Mouse (Mus musculus) midbrain, embryonic 10.5 days (tissue): ENCODE results near the gene Chd6. TPM values are rescaled to one million over a fixed set of nuclear protein-coding genes. Genes with fewer than 3 reads are reported as not detected.
"Not testable (repeated sequence)": the region's sequence is repeated elsewhere in the genome, so short reads cannot be mapped to it uniquely, and the experiment has no call there.

Source experiments
- DNase-seq: peaks from one replicate; pipeline ENCODE4 v3.0.0-alpha.2; 2017; ENCODE audit warnings: low spot score
- H3K27ac ChIP-seq: fragments of 300-500 bp; sonication (generic); replicated peaks from 2 replicates; pipeline ENCODE4 v1.5.1; 2016; ENCODE audit warnings: mild to moderate bottlenecking
- H3K27me3 ChIP-seq: fragments of 300-500 bp; sonication (generic); 2 replicates; pipeline ENCODE4 v1.6.1; 2016; ENCODE audit warnings: low read depth, mild to moderate bottlenecking; ENCODE audit not compliant: poor library complexity, severe bottlenecking
- H3K36me3 ChIP-seq: fragments of 300-500 bp; sonication (generic); 2 replicates; pipeline ENCODE4 v1.6.1; 2016; ENCODE audit warnings: mild to moderate bottlenecking, moderate library complexity
- H3K4me1 ChIP-seq: fragments of 300-500 bp; sonication (generic); 2 replicates; pipeline ENCODE4 v1.6.1; 2016
- H3K4me3 ChIP-seq: fragments of 300-500 bp; sonication (generic); 2 replicates; pipeline ENCODE4 v1.5.1; 2016; ENCODE audit warnings: mild to moderate bottlenecking, moderate library complexity
- H3K9me3 ChIP-seq: fragments of 300-500 bp; sonication (generic); replicated peaks from 2 replicates; pipeline ENCODE4 v1.6.1; 2016; ENCODE audit warnings: mild to moderate bottlenecking
- WGBS: fragments of 180-500 bp; shearing (Covaris S2); methylation state at CpG from one replicate; pipeline ENCODE4 v1.1.7; 2016; 5-methylcytosine and 5-hydroxymethylcytosine counted together
- polyA plus RNA-seq: library from polyadenylated mRNA; unstranded; fragments of >200 nt; fragmentation: Nextera tagmentation; extraction: Ambion mirVana; gene quantifications from 2 replicates; pipeline ENCODE4 v1.2.1, GENCODE M21; 2016

The Chd6 gene
- polyA plus RNA-seq, 1 experiment from 2014 or later: 22.8 TPM

DNA sequence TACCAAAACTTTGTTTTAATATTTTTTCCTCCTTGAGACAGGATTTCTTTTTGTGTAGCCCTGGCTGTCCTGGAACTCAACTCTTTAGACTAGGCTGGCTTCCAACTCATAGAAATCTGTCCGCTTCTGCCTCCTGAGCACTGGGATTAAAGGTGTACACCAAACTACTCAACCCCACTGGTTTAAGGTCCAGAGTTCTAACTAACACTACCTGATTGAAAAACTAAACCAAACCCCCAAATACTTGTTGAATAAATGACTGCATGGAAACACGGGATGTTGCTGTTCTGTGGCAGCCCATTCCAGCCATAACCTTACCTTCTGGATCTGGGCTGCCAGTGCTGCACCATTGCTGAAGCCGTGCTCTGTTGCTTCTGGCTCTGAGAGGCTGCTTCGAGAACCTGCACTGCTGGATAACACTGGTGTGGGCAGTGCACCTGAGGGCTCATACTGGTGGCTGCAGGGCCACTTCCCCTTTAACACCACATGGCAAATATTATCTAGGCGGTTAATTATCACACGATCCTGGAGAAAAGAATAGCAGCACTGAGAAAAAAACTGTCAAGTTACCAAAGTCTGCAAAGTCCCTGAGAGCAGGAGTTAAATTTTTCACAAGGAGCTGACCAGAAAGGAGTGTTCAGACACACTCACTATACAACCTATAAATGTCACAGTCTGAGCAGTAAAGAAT is 147.8 kb downstream of the Chd6 start:
- H3K4me1 ChIP-seq: no peaks in the 10 kb centered on the region
- peaks cover 96% of the 10 kb centered on the region for H3K36me3 ChIP-seq
- no peaks in the 10 kb centered on the region for H3K27me3 ChIP-seq
- DNase-seq: no peak
- H3K4me3 ChIP-seq: no peak overlapping the region
- no peaks in the 10 kb centered on the region for H3K9me3 ChIP-seq
- no peak overlapping the region for H3K27ac ChIP-seq
- WGBS: 95% methylated on average over 6 of the region's 6 CpGs

DNA sequence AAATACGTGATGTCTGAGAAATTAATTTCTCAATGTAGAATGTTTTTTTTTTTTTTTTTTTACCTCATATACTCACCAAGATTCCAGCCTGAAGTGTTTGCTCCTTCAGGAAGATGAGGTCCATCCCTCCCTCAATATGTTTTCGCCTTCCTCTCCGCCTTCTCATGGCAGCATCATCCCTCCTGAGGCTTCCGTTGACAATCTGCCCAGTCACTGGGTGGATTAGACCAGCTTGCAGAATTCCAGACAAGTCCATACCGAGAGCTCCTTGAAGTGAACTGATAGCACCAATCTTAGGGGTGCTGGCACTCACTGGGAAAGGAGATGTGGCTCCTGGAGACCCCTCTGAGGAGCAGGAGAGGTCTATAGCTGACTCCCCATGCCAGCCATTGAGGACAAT is 149.0 kb downstream of the Chd6 start:
- Histone ChIP-seq H3K9me3 (no peaks in the 10 kb centered on the region), H3K36me3 (peaks cover 96% of the 10 kb centered on the region), H3K4me1 (no peaks in the 10 kb centered on the region), H3K27ac (no peak overlapping the region), H3K27me3 (no peaks in the 10 kb centered on the region), H3K4me3 (no peak overlapping the region)
- DNase-seq: no peak
- WGBS: 94% methylated on average over 5 of the region's 5 CpGs

DNA sequence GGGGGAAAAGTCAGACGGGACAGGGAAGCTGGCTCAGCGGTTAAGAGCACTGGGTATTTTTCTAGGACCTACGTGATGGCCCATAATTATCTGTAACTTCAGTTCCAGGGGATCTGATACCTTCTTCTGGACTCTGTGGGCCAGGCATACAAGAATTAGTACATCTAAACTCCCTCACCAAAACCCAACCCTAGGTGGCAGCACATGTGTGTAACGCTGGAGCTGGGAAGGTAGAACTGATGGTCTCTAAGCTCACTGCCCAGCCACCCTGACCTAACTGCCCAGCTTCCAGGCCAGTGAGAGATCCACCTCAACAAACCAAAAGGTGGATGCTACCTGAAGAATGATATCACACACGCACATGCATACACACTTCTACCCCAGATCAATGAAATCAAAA is 150.1 kb downstream of the Chd6 start:
- no peak for DNase-seq
- H3K36me3 ChIP-seq: peaks cover 96% of the 10 kb centered on the region

DNA sequence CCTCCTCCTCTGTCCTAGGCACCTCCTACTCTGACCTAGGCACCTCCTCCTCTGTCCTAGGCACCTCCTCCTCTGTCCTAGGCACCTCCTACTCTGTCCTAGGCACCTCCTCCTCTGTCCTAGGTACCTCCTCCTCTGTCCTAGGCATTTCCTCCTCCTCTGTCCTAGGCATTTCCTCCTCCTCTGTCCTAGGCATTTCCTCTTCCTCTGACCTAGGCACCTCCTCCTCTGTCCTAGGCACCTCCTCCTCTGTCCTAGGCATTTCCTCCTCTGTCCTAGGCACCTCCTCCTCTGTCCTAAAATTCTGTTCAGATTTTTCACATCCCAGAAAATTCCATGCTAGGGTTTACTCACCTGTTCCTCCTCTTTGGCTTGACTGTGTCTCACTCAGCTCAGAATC is 151.1 kb downstream of the Chd6 start:
- not testable (repeated sequence) for H3K27me3 ChIP-seq, H3K4me3 ChIP-seq, H3K4me1 ChIP-seq, H3K27ac ChIP-seq, DNase-seq, H3K9me3 ChIP-seq
- peaks cover 96% of the 10 kb centered on the region for H3K36me3 ChIP-seq

More for the DNA sequence above, 150.1 kb downstream of the Chd6 start:
- 93% methylated on average over 5 of the region's 5 CpGs for WGBS
- no peak overlapping the region for H3K27ac ChIP-seq
- H3K9me3 ChIP-seq: no peaks in the 10 kb centered on the region
- no peak overlapping the region for H3K4me3 ChIP-seq
- no peaks in the 10 kb centered on the region for H3K4me1 ChIP-seq
- H3K27me3 ChIP-seq: no peaks in the 10 kb centered on the region

DNA sequence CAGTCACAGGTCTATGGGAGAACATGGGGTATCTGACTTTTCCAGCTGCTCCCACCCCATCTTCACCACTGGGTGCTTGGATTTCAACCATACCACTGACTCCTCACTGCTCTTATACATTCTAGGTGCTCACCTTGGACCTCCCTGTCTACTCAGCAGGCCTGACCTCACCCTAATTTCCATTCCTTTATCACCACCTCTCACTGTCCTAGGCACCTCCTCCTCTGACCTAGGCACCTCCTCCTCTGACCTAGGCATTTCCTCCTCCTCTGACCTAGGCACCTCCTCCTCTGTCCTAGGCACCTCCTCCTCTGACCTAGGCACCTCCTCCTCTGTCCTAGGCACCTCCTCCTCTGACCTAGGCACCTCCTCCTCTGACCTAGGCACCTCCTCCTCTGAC is 151.6 kb downstream of the Chd6 start:
- H3K27ac ChIP-seq, H3K4me1 ChIP-seq, H3K4me3 ChIP-seq, H3K27me3 ChIP-seq, DNase-seq, H3K9me3 ChIP-seq: not testable (repeated sequence)
- H3K36me3 ChIP-seq: peaks cover 95% of the 10 kb centered on the region

DNA sequence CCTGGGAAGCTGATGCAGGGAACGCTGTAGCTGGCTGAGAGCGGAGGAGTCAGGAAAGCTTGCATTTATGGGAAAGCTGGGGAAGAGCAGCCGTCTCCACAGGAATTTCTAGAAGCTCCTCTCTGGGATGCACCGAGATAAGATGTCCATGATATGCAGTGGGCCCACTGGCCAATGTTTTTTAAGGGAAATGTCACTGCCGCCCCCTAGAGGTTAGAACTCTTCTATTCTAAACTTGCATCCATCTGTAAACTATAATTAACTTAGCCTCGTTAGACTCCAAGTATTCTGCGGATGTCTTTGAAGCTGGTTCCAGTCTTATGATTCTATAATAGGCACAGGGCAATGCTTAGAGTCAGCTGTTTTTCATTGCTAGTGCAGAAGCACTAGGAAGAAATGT is 153.5 kb downstream of the Chd6 start:
- Histone ChIP-seq H3K27ac (no peak overlapping the region), H3K4me3 (no peak overlapping the region), H3K36me3 (peaks cover 95% of the 10 kb centered on the region), H3K9me3 (no peaks in the 10 kb centered on the region), H3K27me3 (no peaks in the 10 kb centered on the region), H3K4me1 (no peaks in the 10 kb centered on the region)
- 80% methylated on average over 7 of the region's 7 CpGs for WGBS
- DNase-seq: no peak

DNA sequence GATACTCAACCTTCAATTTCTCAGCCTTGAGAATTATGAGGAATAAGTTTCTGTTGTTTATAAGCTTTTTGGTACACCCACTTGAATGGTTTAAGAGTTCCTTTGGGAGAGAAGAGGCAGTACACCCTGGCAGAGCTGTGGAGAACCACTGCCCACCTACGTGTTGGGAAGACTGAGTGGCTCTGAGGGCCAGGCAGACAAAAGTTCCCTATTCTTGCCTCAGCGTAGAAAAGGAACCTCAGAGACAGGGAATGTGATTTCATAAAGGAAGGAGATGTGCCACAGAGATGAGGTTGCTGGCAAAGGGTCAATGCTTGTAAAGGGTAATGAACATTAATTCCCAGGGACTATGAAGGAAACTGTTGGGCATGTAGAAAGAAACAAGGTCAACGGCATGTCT is 154.3 kb downstream of the Chd6 start:
- WGBS: 94% methylated on average over 3 of the region's 3 CpGs
- H3K27me3 ChIP-seq: no peaks in the 10 kb centered on the region
- H3K9me3 ChIP-seq: no peaks in the 10 kb centered on the region
- no peaks in the 10 kb centered on the region for H3K4me1 ChIP-seq
- H3K36me3 ChIP-seq: peaks cover 95% of the 10 kb centered on the region
- DNase-seq: no peak
- no peak overlapping the region for H3K4me3 ChIP-seq
- H3K27ac ChIP-seq: no peak overlapping the region

DNA sequence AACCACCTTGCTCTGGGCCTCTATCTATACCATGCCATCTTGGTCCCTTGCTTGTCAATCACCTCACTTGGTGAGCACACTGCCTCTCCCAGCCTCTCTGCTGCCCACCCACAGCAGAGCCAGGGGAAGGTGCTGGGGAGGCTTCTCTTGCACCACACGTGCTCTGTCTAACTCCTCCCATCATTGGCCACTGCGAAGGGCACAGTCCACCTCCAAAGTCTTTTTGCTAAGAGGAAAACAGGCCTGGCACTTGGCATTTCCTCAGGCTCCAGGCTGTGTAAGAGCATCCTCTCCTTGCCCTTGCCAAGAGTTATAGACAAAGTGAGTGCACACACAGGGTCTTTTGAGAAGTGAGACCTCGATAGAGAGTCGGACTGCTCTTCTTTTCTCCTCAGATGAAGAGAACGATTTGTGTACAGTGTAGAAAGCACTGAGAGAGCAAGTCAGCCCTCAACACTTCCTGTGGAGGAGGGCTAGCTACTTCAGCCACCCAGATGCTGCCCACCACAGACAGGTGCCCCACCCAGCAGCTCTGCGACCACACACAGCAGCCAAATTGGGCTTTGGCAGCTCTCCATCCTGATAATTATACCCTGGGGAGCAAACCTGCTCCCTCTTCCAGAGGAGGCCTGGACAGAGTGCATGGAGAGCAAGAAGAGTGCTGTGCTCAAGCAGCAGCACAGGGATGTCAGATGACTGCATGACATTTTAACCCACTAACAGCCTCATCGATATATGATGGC is 155.6 kb downstream of the Chd6 start:
- no peak for DNase-seq
- no peaks in the 10 kb centered on the region for H3K4me1 ChIP-seq
- H3K27me3 ChIP-seq: no peaks in the 10 kb centered on the region
- no peak overlapping the region for H3K4me3 ChIP-seq
- WGBS: 93% methylated on average over 7 of the region's 7 CpGs
- no peaks in the 10 kb centered on the region for H3K9me3 ChIP-seq
- peaks cover 97% of the 10 kb centered on the region for H3K36me3 ChIP-seq
- H3K27ac ChIP-seq: no peak overlapping the region

DNA sequence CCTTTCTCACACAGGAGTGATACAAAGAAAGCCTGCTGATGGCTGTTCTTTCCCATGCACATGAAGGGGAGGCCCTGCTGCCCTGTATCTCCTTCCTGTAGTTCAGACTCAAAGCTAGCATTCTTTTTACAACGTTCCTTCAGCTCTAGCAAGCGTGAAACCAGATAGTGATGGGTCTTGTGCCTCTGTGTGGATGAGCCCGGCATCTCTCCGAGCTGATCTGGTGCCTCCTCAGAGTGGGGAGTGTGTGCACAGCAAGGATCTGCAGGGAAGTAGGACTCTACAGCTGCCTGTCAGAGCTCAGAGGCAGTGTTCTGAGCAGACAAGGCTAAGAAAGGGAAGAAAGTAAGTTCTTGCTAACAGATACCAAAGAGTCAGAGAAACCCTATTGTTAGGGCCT is 157.3 kb downstream of the Chd6 start:
- WGBS: 88% methylated on average over 4 of the region's 4 CpGs
- DNase-seq: no peak
- H3K36me3 ChIP-seq: peaks cover 91% of the 10 kb centered on the region
- no peak overlapping the region for H3K4me3 ChIP-seq
- no peak overlapping the region for H3K27ac ChIP-seq
- no peaks in the 10 kb centered on the region for H3K9me3 ChIP-seq
- no peaks in the 10 kb centered on the region for H3K4me1 ChIP-seq
- no peaks in the 10 kb centered on the region for H3K27me3 ChIP-seq

DNA sequence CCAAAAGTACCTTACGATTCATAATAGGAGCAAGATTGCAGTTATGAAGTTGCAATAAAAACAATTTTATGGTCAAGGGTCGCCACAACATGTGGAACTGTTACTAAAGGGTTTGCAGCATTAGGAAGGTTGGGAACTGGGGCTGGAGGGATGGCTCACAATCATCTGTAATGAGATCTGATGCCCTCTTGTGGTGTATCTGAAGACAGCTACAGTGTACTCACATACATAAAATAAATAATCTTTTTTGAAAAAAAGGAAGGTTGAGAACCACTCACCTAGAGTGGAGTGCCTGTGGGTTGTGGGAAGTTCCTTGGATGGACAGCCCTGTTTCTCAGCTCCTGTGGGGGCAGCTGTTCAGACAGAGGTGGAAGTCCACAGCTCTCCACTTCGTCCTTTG is 166.4 kb downstream of the Chd6 start:
- Histone ChIP-seq H3K27ac (no peak overlapping the region), H3K9me3 (no peaks in the 10 kb centered on the region), H3K4me3 (no peak overlapping the region), H3K4me1 (peaks cover 3% of the 10 kb centered on the region; the same call in 1 of the 2 replicates), H3K36me3 (peaks cover 20% of the 10 kb centered on the region), H3K27me3 (no peaks in the 10 kb centered on the region)
- DNase-seq: no peak
- WGBS: 70% methylated on average over 3 of the region's 3 CpGs

DNA sequence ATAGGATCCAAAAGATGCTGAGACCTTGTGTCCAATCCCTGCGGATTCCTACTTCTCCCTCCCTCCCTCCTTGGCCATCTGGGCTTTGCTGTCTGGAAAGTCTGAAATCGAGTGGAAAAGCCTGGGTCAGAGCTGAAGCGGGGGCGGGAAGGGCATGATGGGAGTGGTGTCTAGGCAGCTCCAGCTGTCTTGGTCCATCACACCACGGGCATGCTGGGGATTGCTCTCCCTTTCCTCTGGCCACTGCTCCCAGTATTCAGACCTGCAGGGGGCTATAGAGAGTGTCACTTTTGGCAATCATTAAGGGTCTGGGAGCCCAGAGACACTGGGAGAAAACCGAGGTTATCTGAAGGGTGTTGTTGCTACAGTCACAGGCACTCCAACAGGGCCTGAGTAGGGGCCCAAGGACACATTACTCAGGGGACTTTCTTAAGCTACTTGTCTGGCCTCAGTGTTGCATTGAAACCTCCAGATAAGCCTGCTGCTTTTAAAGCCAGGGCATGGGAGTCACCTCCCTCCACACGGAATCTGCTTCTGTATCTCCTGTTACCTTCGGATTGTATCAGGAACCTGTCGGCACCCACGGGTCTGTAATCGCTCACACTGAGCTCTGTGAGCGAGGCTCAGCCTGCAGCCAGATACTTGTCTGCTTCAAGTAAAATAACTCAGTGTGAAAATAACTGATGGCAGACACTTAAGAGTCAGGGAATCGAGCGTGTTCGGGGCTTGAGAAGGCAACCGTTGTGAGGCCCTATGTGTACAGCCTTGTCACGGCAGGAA is 167.8 kb downstream of the Chd6 start:
- Histone ChIP-seq H3K36me3 (peaks cover 12% of the 10 kb centered on the region), H3K4me3 (no peak overlapping the region), H3K9me3 (no peaks in the 10 kb centered on the region), H3K27ac (no peak overlapping the region), H3K4me1 (peaks cover 3% of the 10 kb centered on the region; the same call in 1 of the 2 replicates), H3K27me3 (no peaks in the 10 kb centered on the region)
- DNase-seq: no peak
- WGBS: 77% methylated on average over 17 of the region's 17 CpGs

DNA sequence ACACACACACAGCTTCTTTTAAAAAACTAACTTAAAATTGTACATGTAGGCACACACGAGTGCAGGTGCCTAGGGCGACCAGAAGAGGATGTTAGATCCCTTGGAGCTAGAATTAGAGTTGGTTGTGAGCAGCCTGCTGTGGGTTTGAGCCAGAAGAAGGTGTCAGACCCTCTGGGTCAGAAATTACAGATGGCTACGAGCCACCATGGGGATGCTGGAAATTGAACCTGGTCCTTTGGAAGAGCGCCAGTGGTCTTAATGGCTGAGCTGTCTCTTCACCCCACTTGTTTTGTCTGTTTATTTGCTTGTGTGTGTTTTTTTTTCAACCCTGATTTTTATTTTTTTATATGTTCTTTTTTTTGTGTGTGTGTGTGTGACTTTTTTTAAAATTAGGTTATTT is 174.4 kb downstream of the Chd6 start:
- Histone ChIP-seq H3K27me3 (0 out of 2 replicates have a peak, but pooled peaks cover 3% of the 10 kb centered on the region), H3K4me3 (no peak overlapping the region), H3K27ac (no peak overlapping the region), H3K9me3 (no peaks in the 10 kb centered on the region), H3K4me1 (no peaks in the 10 kb centered on the region), H3K36me3 (no peaks in the 10 kb centered on the region)
- no peak for DNase-seq
- WGBS: 83% methylated on average over 4 of the region's 4 CpGs

DNA sequence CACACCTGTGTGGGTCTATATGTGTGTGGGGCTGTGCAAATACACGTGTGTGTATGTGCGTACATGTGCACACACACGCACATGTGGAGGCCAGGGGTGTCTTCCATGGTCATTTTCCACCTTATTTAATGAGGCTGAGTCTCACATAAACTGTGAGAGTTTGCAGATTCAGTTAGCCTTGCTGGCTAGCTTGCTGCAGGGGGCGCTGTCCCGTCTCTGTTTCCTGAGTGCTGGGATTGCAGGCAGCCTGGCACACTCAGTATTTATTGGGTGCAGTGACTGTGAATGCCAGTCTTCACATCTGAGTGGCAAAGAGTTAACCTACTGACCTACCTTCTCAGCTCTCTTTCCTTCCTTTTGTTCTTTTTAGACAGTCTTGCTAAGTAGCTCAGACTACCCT is 175.0 kb downstream of the Chd6 start:
- WGBS: 61% methylated on average over 5 of the region's 5 CpGs
- H3K4me3 ChIP-seq: no peak overlapping the region
- H3K4me1 ChIP-seq: no peaks in the 10 kb centered on the region
- no peaks in the 10 kb centered on the region for H3K36me3 ChIP-seq
- no peak overlapping the region for H3K27ac ChIP-seq
- 0 out of 2 replicates have a peak, but pooled peaks cover 3% of the 10 kb centered on the region for H3K27me3 ChIP-seq
- no peaks in the 10 kb centered on the region for H3K9me3 ChIP-seq
- no peak for DNase-seq
